Mouse (Mus musculus): ENCODE measurements around the gene Sirt5.

GRCm38 (mm10) chr13:43349376-43349775 lies 15.9 kb upstream of the Sirt5 start:
- no peak for TF ChIP-seq CTCF (conservative IDR thresholded peaks at IDR 0.05; ENCODE audit: insufficient read depth, insufficient read length, low read depth, low read length)
- no peak for TF ChIP-seq POLR2A (IDR thresholded peaks at IDR 0.05; ENCODE audit: low read depth, low read length)
